Mouse (Mus musculus) induced T-regulatory cell, adult 2 months (primary cell): ENCODE measurements at regions not wholly inside any gene's neighbourhood (a gene's known extent, or its start where the extent isn't known, plus 50 kb on each side); places are given as distances from the start of the nearest gene placed in this dataset.

ENCODE experiments used
- DNase-seq: peaks from one replicate; pipeline ENCODE4 v3.0.0-alpha.2; 2012; ENCODE audit warnings: low read depth

DNA sequence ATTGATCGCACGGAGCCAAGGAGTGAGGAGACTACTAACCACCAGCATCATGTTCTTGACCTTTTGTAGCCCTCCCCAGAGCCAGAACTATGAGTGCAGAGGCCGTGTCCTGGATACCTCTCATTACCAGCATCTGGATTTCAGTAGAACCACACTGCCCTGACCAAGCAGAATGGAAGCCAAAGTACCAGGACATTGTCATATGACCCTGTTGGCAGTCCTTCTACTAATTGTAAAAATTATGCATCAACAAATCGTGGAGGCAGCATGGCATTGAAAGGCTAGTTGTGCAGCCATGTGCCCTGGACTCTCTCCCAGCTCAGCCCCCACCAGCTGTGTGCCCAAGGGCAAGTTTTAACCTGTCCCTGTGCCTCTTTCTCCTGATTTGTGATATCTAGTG is 135.6 kb upstream of the Dock1 start:
- no peak for DNase-seq

GRCm38 (mm10) chr7:134541699-134542098 is 128.8 kb upstream of the Dock1 start:
- no peak for DNase-seq

- no peak for DNase-seq
These were observed 124.3 kb upstream of the Dock1 start for GRCm38 (mm10) chr7:134546187-134546586.

DNA sequence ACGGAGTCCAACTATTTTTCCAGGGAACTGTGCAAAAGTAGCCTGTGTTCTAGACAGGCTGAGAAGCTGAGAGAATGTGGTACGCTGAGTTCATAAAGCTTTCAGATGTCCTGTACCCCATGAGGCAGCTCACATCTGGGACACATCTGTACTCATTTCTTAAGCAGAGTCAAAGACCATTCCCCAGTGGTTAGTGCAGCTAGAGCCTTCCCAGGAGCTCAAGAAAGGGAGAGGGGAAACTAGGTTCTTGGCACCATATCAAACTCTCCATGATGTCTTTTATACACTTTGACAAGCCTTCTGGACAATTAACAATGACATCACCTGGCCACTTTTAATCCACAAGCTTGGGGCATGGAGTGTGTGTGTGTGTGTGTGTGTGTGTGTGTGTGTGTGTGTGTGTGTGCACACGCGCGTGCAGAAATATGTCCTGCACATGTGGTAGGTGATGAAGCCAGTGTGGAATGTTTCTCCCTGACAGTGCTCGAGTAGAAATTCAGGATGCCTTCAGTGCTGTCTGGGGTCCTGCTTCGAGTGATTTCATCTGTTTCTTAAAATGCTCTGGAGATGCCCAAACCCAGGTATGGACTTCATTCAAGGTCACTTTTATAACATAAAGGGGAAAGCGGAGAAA is 121.1 kb upstream of the Dock1 start:
- DNase-seq = no peak

DNA sequence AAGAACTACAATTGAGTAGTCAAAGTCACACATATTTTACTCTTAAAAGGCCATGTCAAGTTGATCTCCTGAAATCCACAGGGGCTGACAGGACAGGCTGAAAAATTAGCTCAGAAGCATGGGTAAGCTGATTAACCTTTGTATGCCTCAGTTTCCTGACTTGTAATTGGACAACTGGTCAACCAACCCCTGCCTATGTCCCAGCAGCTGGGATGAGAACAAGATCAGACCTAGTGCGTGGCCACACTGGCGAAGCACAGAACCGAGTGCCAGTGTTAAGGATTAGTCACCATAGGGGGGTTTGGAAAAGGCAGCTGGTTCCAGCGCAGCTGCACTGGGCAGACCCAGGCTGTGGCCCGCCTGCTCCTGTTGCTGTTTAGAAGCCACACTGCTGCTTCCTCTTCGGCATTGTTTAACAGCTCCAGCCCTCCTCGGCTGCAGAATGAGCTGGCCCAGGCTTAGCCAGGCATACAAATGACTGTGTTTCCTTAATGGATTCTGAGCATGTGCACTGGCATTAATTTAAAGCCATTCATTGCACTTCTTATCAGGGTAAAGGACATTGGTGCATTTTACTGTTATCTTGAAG is 120.1 kb upstream of the Dock1 start:
- no peak for DNase-seq

GRCm38 (mm10) chr7:134552051-134552451 is 118.4 kb upstream of the Dock1 start:
- DNase-seq = no peak

GRCm38 (mm10) chr7:134556061-134556460 is 114.4 kb upstream of the Dock1 start:
- no peak for DNase-seq

- DNase-seq = peak; percentile 12
These were observed 104.1 kb upstream of the Dock1 start for GRCm38 (mm10) chr7:134566322-134566721.

DNA sequence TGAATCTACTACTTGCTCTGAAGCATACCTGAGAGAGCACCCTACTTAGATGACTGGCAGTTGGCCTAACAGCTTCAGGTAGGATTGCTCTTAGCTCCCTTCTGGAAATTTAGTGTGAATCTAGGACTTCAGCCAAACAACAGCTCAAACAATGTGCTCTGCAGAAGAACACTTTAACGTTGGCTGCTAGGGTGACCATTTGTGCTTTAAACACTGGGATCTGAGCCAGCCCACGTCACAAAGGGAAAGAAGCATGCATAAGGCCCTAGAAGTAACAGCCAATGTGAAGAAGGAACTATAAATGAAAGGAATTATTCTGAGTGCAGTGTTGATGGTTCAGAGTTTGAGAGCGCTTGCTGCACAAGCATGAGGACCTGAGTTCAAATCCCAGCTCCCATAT is 101.2 kb upstream of the Dock1 start:
- no peak for DNase-seq

DNA sequence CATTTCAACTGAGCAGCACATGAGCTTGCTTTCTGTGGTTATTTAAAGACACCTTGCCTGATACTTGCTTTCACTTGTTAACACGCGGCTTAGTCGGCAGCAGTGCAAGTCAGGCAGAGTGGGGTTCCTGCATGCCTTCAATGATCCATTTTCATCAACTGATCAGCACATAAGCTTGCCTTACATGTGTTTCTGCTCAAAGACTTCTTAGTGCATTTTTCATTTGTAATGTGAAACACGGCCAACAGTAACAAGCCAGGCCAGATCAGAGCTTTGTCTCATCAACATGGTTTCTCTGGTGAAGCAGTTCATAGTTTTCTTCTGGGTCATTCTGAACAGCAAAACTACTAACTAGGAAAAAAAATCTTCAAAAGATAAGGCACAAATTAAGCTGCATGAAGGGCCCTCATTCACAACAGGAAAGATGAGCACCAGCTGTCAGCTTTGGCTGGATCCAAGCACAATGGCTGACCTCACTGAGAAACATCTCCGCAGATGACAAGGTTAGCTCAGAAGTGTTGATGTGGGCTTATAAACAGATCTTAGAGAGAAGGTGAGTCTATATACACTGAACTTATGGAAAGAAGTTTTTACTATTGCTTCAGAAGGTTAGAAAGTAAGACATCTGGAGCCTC is 100.2 kb upstream of the Dock1 start:
- DNase-seq = no peak

DNA sequence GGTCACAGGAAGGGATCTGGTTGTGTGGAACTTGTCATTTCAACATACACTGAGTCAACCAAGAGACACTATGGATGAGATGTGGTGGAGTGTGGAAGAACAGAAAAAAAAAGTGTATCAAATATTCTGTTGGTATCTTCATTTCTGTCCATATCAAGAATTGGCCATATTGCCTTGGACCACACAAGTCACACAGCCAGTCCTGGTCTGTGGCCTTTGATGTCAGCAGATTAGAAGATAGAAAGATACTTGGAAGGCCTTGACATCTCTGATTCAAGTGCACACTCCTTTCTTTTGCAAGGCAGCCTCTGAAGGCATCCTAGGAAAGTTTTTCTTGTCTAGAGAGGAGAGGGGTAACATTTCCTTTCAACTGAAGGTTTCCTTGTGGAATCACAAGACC is 88.7 kb upstream of the Dock1 start:
- no peak for DNase-seq

DNA sequence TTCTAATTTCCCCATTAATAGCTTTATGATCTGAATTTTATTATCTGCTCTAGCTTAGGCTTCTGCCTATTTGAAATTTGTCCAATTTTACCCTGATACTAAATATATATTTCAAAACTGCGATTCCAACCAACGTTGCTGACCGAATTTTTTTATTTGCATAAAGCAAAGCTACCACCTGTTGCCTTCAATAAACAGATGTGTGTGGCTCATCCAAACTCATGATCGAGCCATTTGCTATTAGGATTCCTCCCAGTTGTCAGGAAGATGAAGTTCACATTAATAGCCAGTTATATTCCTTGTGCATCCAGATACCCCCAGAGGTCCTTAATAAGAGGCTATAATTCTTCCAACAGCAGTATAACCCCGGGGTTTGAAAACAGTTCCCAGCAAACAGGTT is 85.0 kb upstream of the Dock1 start:
- no peak for DNase-seq

- DNase-seq = no peak
These were observed 83.5 kb upstream of the Dock1 start for GRCm38 (mm10) chr7:134586990-134587389.

GRCm38 (mm10) chr7:134607886-134608285 is 62.6 kb upstream of the Dock1 start:
- DNase-seq = no peak

DNA sequence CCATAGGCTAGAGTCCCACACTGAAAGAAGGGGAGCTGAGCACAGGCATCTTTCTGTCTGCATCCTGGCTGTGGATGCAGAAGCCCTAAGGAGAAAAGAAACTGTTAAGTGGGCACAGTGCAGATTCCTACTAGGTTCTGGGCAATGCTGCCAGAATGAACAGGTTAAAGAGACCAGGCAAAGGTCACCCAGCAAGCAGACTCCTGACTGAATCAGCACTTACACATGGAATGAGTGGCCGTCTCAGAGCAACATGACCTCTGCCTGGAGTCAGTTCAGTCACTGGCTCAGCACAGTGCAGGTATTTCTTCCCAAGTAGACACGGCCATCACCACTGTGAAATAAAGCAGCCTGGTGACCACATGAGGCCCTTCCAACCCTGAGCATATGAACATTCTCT is 60.3 kb upstream of the Dock1 start:
- no peak for DNase-seq

- DNase-seq = no peak
These were observed 59.1 kb upstream of the Dock1 start for GRCm38 (mm10) chr7:134611371-134611770.

DNA sequence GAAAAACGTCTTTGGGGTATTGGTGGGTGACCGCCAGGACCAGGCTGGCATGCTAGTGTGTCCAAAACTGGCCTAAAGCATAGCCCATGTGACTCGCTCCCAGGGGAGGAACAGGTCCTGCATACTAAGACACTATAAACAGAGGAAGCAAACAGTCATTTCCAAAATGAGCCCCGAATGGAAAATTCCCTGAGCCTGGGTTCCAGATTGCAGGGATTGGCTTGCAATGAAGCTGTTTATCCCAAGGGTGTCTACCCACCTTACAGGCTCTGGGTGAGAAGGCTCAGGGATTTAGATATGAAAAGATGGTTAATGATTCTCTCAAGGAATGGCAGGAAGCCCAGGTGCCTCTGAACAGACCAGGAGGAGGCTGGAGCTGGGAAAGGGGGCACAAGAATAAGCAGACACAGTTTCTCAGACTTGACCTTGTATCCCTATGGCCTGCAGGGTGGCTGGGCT is 58.2 kb upstream of the Dock1 start:
- DNase-seq = no peak

GRCm38 (mm10) chr7:134619220-134619975 is 51.1 kb upstream of the Dock1 start:
- no peak for DNase-seq

DNA sequence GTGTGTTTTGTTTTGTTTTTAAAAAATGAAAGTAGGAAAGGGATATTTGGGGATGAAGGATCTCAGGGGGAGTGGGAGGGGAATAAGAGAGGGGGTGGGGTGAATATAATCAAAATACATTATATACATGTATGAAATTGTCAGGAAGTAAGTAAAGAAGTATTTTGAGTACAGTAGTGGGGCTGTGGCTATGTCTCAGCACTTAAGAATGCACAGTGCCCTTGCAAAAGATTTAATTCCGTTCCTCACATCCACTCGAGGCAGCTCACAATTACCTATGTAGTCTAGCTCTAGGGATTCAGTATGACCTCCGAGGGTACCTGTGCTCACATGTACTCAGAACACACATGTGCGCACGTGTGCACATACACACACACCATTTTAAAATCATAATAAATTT is 50.4 kb upstream of the Dock1 start:
- no peak for DNase-seq
